Mouse (Mus musculus) forebrain, embryonic 10.5 days (tissue): ENCODE measurements around the gene Dhrs7c. TPM values are rescaled to one million over a fixed set of nuclear protein-coding genes. Genes with fewer than 3 reads are reported as not detected.
A peak's percentile ranks its signal among the peaks of the same experiment; 100 is the strongest.

Experiments
- DNase-seq: peaks from one replicate; pipeline ENCODE4 v3.0.0-alpha.2; 2017; ENCODE audit warnings: low spot score; ENCODE audit errors: extremely low spot score
- H3K27ac ChIP-seq: fragments of 300-500 bp; sonication (generic); 2 replicates; pipeline ENCODE4 v1.5.1; 2016; ENCODE audit warnings: mild to moderate bottlenecking
- H3K27me3 ChIP-seq: fragments of 300-500 bp; sonication (generic); 2 replicates; pipeline ENCODE4 v1.6.1; 2016; ENCODE audit warnings: mild to moderate bottlenecking; ENCODE audit not compliant: poor library complexity, severe bottlenecking
- H3K36me3 ChIP-seq: fragments of 300-500 bp; sonication (generic); replicated peaks from 2 replicates; pipeline ENCODE4 v1.6.1; 2016; ENCODE audit warnings: mild to moderate bottlenecking, moderate library complexity
- H3K4me1 ChIP-seq: fragments of 300-500 bp; sonication (generic); 2 replicates; pipeline ENCODE4 v1.6.1; 2016
- H3K4me3 ChIP-seq: fragments of 300-500 bp; sonication (generic); 2 replicates; pipeline ENCODE4 v1.5.1; 2016; ENCODE audit warnings: mild to moderate bottlenecking, moderate library complexity
- H3K9me3 ChIP-seq: fragments of 300-500 bp; sonication (generic); 2 replicates; pipeline ENCODE4 v1.6.1; 2016; ENCODE audit warnings: mild to moderate bottlenecking, moderate library complexity
- WGBS: fragments of 180-500 bp; shearing (Covaris S2); methylation state at CpG from one replicate; pipeline ENCODE4 v1.1.7; 2016; 5-methylcytosine and 5-hydroxymethylcytosine counted together
- polyA plus RNA-seq: library from polyadenylated mRNA; unstranded; fragments of >200 nt; fragmentation: Nextera tagmentation; extraction: Ambion mirVana; gene quantifications from 2 replicates; pipeline ENCODE4 v1.2.1, GENCODE M21; 2016

Dhrs7c gene
- polyA plus RNA-seq, result not detected in 2 replicates

- WGBS, result 89% methylated on average over 7 of the region's 7 CpGs
- DNase-seq, result no peak
- H3K9me3 ChIP-seq, result no peaks in the 10 kb centered on the region
- no peaks in the 10 kb centered on the region for H3K36me3 ChIP-seq
- no peak within 1 kb of the TSS for H3K27ac ChIP-seq
- H3K4me1 ChIP-seq, result no peaks in the 10 kb centered on the region
- no peaks in the 10 kb centered on the region for H3K27me3 ChIP-seq
- H3K4me3 ChIP-seq, result no peak within 1 kb of the TSS
Observed at GRCm38 (mm10) chr11:67797931-67798330, at the start of gene Dhrs7c. Dhrs7c (plus strand) TSS chr11:67798187.

GRCm38 (mm10) chr11:67756287-67756686 lies 41.7 kb upstream of the Dhrs7c start:
- Histone ChIP-seq H3K4me1 (no peaks in the 10 kb centered on the region), H3K4me3 (no peak overlapping the region), H3K27ac (no peak overlapping the region), H3K36me3 (no peaks in the 10 kb centered on the region), H3K27me3 (no peaks in the 10 kb centered on the region), H3K9me3 (no peaks in the 10 kb centered on the region)
- DNase-seq, result no peak
- WGBS, result 97% methylated on average over 1 of the region's 1 CpGs

- 75% methylated on average over 15 of the region's 15 CpGs for WGBS
- no peak overlapping the region for H3K4me3 ChIP-seq
Observed at GRCm38 (mm10) chr11:67757373-67758167, 40.4 kb upstream of the Dhrs7c start.

GRCm38 (mm10) chr11:67771053-67771452 lies 26.9 kb upstream of the Dhrs7c start, which contains the start of gene Glp2r:
Glp2r (minus strand) TSS chr11:67771153.
- no peak for DNase-seq
- Histone ChIP-seq H3K4me3 (no peak within 1 kb of the TSS), H3K27ac (no peak within 1 kb of the TSS), H3K36me3 (no peaks in the 10 kb centered on the region), H3K9me3 (no peaks in the 10 kb centered on the region), H3K4me1 (no peaks in the 10 kb centered on the region), H3K27me3 (no peaks in the 10 kb centered on the region; the same call in 1 of the 2 replicates)
- 84% methylated on average over 14 of the region's 14 CpGs for WGBS

More at GRCm38 (mm10) chr11:67757373-67758167, 40.4 kb upstream of the Dhrs7c start:
- Histone ChIP-seq H3K4me1 (no peaks in the 10 kb centered on the region), H3K36me3 (no peaks in the 10 kb centered on the region), H3K27me3 (no peaks in the 10 kb centered on the region), H3K9me3 (no peaks in the 10 kb centered on the region), H3K27ac (no peak overlapping the region)
- no peak for DNase-seq

- WGBS, result 77% methylated on average over 2 of the region's 2 CpGs
- Histone ChIP-seq H3K27me3 (no peaks in the 10 kb centered on the region; the same call in 1 of the 2 replicates), H3K4me1 (no peaks in the 10 kb centered on the region), H3K4me3 (no peak overlapping the region), H3K9me3 (no peaks in the 10 kb centered on the region), H3K27ac (no peak overlapping the region), H3K36me3 (no peaks in the 10 kb centered on the region)
- no peak for DNase-seq
Observed at GRCm38 (mm10) chr11:67771691-67772090, 26.3 kb upstream of the Dhrs7c start.

GRCm38 (mm10) chr11:67772577-67772976 lies 25.4 kb upstream of the Dhrs7c start:
- no peaks in the 10 kb centered on the region for H3K9me3 ChIP-seq
- H3K27ac ChIP-seq, result no peak overlapping the region
- H3K4me1 ChIP-seq, result no peaks in the 10 kb centered on the region
- H3K36me3 ChIP-seq, result no peaks in the 10 kb centered on the region
- no peaks in the 10 kb centered on the region; the same call in 1 of the 2 replicates for H3K27me3 ChIP-seq
- peak; percentile 51 for DNase-seq
- 32% methylated on average over 8 of the region's 8 CpGs for WGBS
- H3K4me3 ChIP-seq, result no peak overlapping the region

GRCm38 (mm10) chr11:67774379-67774778 lies 23.6 kb upstream of the Dhrs7c start, which contains the start of gene Gsg1l2:
Gsg1l2 (plus strand) TSS chr11:67774608.
- no peaks in the 10 kb centered on the region for H3K9me3 ChIP-seq
- DNase-seq, result no peak
- H3K27ac ChIP-seq, result no peak within 1 kb of the TSS
- no peaks in the 10 kb centered on the region for H3K36me3 ChIP-seq
- H3K4me3 ChIP-seq, result no peak within 1 kb of the TSS
- 89% methylated on average over 12 of the region's 12 CpGs for WGBS
- H3K27me3 ChIP-seq, result no peaks in the 10 kb centered on the region; the same call in 1 of the 2 replicates
- no peaks in the 10 kb centered on the region for H3K4me1 ChIP-seq

GRCm38 (mm10) chr11:67790182-67790581 lies 7.8 kb upstream of the Dhrs7c start:
- DNase-seq, result no peak
- 86% methylated on average over 11 of the region's 11 CpGs for WGBS

GRCm38 (mm10) chr11:67800130-67800723 lies 2.2 kb downstream of the Dhrs7c start:
- H3K36me3 ChIP-seq, result no peaks in the 10 kb centered on the region
- no peaks in the 10 kb centered on the region for H3K4me1 ChIP-seq
- H3K9me3 ChIP-seq, result no peaks in the 10 kb centered on the region
- no peak overlapping the region for H3K4me3 ChIP-seq
- no peak for DNase-seq
- H3K27ac ChIP-seq, result no peak overlapping the region
- no peaks in the 10 kb centered on the region for H3K27me3 ChIP-seq

More at GRCm38 (mm10) chr11:67790182-67790581, 7.8 kb upstream of the Dhrs7c start:
- Histone ChIP-seq H3K36me3 (no peaks in the 10 kb centered on the region), H3K9me3 (no peaks in the 10 kb centered on the region), H3K4me3 (no peak overlapping the region), H3K27me3 (no peaks in the 10 kb centered on the region), H3K27ac (no peak overlapping the region), H3K4me1 (no peaks in the 10 kb centered on the region)

- WGBS, result 90% methylated on average over 8 of the region's 8 CpGs
- Histone ChIP-seq H3K27me3 (no peaks in the 10 kb centered on the region), H3K36me3 (no peaks in the 10 kb centered on the region), H3K9me3 (no peaks in the 10 kb centered on the region), H3K4me3 (no peak overlapping the region), H3K27ac (no peak overlapping the region), H3K4me1 (no peaks in the 10 kb centered on the region)
- no peak for DNase-seq
Observed at GRCm38 (mm10) chr11:67801169-67801568, 3.2 kb downstream of the Dhrs7c start.

- no peak for DNase-seq
- no peaks in the 10 kb centered on the region for H3K4me1 ChIP-seq
- H3K27me3 ChIP-seq, result no peaks in the 10 kb centered on the region
- no peaks in the 10 kb centered on the region for H3K36me3 ChIP-seq
- H3K4me3 ChIP-seq, result no peak overlapping the region
- 91% methylated on average over 1 of the region's 1 CpGs for WGBS
- H3K27ac ChIP-seq, result no peak overlapping the region
- H3K9me3 ChIP-seq, result no peaks in the 10 kb centered on the region
Observed at GRCm38 (mm10) chr11:67805538-67805937, 7.6 kb downstream of the Dhrs7c start.

GRCm38 (mm10) chr11:67806832-67807597 lies 9.0 kb downstream of the Dhrs7c start:
- no peak for DNase-seq
- Histone ChIP-seq H3K27ac (no peak overlapping the region), H3K9me3 (no peaks in the 10 kb centered on the region), H3K27me3 (no peaks in the 10 kb centered on the region), H3K4me1 (no peaks in the 10 kb centered on the region), H3K36me3 (no peaks in the 10 kb centered on the region), H3K4me3 (no peak overlapping the region)
- 89% methylated on average over 11 of the region's 11 CpGs for WGBS
